Mouse (Mus musculus) forebrain, postnatal 0 days (tissue): Measurements from ENCODE around the gene Kcnn3. TPM values are rescaled to one million over a fixed set of nuclear protein-coding genes. Genes with fewer than 3 reads are reported as not detected.
A peak's percentile ranks its signal among the peaks of the same experiment; 100 is the strongest.

Experiments used
- ATAC-seq: fragments of 200-750 bp; cut with Nextera tagmentation; 2 replicates; pipeline ENCODE4 v1.8.0; 2017; ENCODE audit warnings: mild to moderate bottlenecking, moderate library complexity
- DNase-seq: peaks from one replicate; pipeline ENCODE4 v3.0.0-alpha.2; 2015
- H3K27ac ChIP-seq: fragments of 300-500 bp; sonication (generic); 2 replicates; pipeline ENCODE4 v1.5.1; 2014; ENCODE audit warnings: low read depth, mild to moderate bottlenecking, antibody characterized with exemption, low read length, moderate library complexity, mixed read lengths
- H3K27me3 ChIP-seq: fragments of 300-500 bp; sonication (generic); 2 replicates; pipeline ENCODE4 v1.6.1; 2014; ENCODE audit warnings: mild to moderate bottlenecking, low read length, mixed read lengths; ENCODE audit not compliant: insufficient read depth
- H3K36me3 ChIP-seq: fragments of 300-500 bp; sonication (generic); 2 replicates; pipeline ENCODE4 v1.6.1; 2014; ENCODE audit warnings: mild to moderate bottlenecking, moderate library complexity; ENCODE audit not compliant: insufficient read depth
- H3K4me1 ChIP-seq: fragments of 300-500 bp; sonication (generic); 2 replicates; pipeline ENCODE4 v1.6.1; 2014; ENCODE audit warnings: antibody characterized with exemption; ENCODE audit not compliant: insufficient read depth
- H3K4me2 ChIP-seq: fragments of 300-500 bp; sonication (generic); 2 replicates; pipeline ENCODE4 v1.6.1; 2014; ENCODE audit warnings: low read depth, mild to moderate bottlenecking, moderate library complexity
- H3K4me3 ChIP-seq: fragments of 300-500 bp; sonication (generic); 2 replicates; pipeline ENCODE4 v1.5.1; 2014; ENCODE audit warnings: low read depth, low read length, mixed read lengths
- H3K9ac ChIP-seq: fragments of 300-500 bp; sonication (generic); 2 replicates; pipeline ENCODE4 v1.6.1; 2014; ENCODE audit warnings: mild to moderate bottlenecking
- H3K9me3 ChIP-seq: fragments of 300-500 bp; sonication (generic); 2 replicates; pipeline ENCODE4 v1.6.1; 2016; ENCODE audit warnings: low read length
- CTCF ChIP-seq: sonication (generic); IDR thresholded peaks from 2 replicates; pipeline ENCODE4 v1.5.1; 2016; ENCODE audit warnings: antibody characterized with exemption, control low read depth, low read depth
- WGBS: fragments of 180-500 bp; shearing (Covaris S2); extraction: QIAGEN DNeasy Blood & Tissue Kit; methylation state at CpG from one replicate; pipeline ENCODE4 v1.1.7; 2014; 5-methylcytosine and 5-hydroxymethylcytosine counted together
- polyA plus RNA-seq: library from polyadenylated mRNA; unstranded; fragments of >200 nt; fragmentation: Nextera tagmentation; extraction: Ambion mirVana; gene quantifications from 2 replicates; pipeline ENCODE4 v1.2.1, GENCODE M21; 2015
- total RNA-seq: library from RNA; depleted of rRNA; stranded (reverse); fragments of >200 nt; gene quantifications from 2 replicates; pipeline ENCODE4 v1.2.3, GENCODE M21; 2014

Kcnn3 gene
- total and polyA plus RNA-seq, 2 experiments from 2014 or later: 5.1 to 13.6 TPM

DNA sequence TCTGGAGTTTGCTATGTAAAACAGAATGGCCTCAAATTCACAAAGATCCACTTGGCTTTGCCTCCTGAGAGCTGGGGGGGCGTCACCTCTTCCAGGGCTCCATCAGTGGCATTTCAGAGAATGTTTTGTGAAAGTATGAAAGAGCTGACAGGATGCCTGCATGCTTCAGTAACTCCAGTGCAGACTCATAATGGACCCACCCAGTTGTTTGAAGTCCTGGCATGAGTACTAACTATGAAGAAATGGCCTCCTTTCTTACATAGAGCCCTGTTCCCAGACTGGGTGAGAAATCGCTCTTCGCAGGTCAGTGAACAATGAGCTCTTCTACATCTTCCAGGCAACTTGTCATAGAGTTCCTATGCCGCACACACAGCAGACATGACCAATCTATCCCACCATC lies 70.4 kb downstream of the Kcnn3 start:
- Histone ChIP-seq H3K9ac (no peak overlapping the region), H3K27ac (no peak overlapping the region), H3K9me3 (no peaks in the 10 kb centered on the region), H3K4me1 (peaks cover 17% of the 10 kb centered on the region), H3K4me3 (no peak overlapping the region), H3K36me3 (no peaks in the 10 kb centered on the region), H3K4me2 (no peak overlapping the region), H3K27me3 (no peaks in the 10 kb centered on the region)
- DNase-seq: no peak
- no peak for ATAC-seq
- no peak for TF ChIP-seq CTCF
- 42% methylated on average over 4 of the region's 4 CpGs for WGBS

DNA sequence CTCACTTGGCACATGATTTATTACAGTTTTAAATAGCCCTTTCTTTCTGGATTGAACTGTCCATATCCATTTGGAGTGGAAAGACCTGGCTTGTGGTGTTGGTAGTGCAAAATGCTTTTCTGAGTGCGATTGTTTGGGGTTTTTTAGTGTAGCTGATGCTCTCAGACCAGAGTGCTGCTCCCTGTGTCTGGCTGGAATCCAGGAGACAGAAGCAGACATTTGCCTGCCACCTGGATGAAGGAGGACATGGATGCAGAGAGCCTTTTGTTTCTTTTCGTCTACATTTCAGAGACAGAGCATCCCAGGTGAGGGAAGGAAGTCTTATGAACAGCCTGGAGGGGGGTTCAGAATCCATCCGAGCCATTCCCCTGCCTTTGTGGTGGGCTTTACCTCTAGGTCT lies 71.5 kb downstream of the Kcnn3 start:
- H3K4me1 ChIP-seq: peaks cover 10% of the 10 kb centered on the region
- no peak for DNase-seq
- H3K9ac ChIP-seq: no peak overlapping the region
- H3K27me3 ChIP-seq: no peaks in the 10 kb centered on the region
- no peaks in the 10 kb centered on the region for H3K36me3 ChIP-seq
- ATAC-seq: 0 out of 2 replicates have a peak, but pooled peaks have one; percentile 19
- H3K27ac ChIP-seq: peak overlapping the region; percentile 57
- TF ChIP-seq CTCF: no peak
- no peak overlapping the region for H3K4me2 ChIP-seq
- no peak overlapping the region for H3K4me3 ChIP-seq
- 36% methylated on average over 3 of the region's 3 CpGs for WGBS
- H3K9me3 ChIP-seq: no peaks in the 10 kb centered on the region

DNA sequence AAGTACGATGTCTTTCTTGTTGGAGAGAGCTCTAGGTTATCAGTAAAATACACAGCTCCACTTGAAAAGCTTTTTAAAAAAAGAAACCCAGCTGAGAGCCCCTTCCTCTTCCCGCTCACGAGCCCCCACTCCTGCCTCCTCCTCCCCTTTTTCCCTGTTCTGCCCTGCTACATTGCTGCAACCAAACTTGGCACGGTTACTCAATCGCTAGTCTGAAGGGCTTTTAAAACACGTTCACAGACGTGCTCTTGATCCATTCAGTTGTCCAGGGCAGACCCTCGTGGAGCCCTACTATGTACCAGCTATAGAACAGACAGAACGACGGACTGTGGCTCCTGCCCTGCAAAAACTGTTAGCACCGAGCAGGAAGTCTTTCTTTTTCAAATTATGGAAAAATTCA lies 72.8 kb downstream of the Kcnn3 start:
- Histone ChIP-seq H3K27me3 (no peaks in the 10 kb centered on the region), H3K36me3 (no peaks in the 10 kb centered on the region), H3K4me2 (no peak overlapping the region), H3K4me3 (no peak overlapping the region), H3K27ac (no peak overlapping the region), H3K9ac (no peak overlapping the region), H3K9me3 (no peaks in the 10 kb centered on the region), H3K4me1 (peaks cover 10% of the 10 kb centered on the region)
- DNase-seq (no peak), ATAC-seq (no peak)
- TF ChIP-seq CTCF: no peak
- 34% methylated on average over 11 of the region's 11 CpGs for WGBS

DNA sequence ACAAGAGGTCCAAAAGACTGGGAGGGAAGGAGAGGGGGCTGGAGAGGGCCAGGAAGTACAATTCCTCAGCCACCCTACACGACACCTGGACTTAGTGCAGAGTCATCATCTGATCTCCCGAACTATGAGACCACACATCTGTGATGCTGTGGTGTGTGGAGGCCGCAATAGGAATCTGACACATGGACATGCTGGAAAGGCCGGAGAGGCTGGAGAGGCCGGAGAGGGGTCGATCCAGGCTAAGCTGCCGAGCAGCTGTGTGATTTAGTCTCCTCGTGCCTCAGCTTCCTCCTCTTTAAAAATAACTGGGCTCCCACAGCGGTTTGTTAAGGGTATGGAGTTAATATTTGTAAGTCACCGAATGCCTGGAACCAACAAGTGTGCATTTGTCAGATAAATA lies 73.6 kb downstream of the Kcnn3 start:
- ATAC-seq: no peak
- no peak overlapping the region for H3K27ac ChIP-seq
- H3K4me1 ChIP-seq: peaks cover 10% of the 10 kb centered on the region
- no peaks in the 10 kb centered on the region for H3K36me3 ChIP-seq
- no peak overlapping the region for H3K4me3 ChIP-seq
- DNase-seq: no peak
- H3K27me3 ChIP-seq: no peaks in the 10 kb centered on the region
- H3K4me2 ChIP-seq: no peak overlapping the region
- TF ChIP-seq CTCF: no peak
- H3K9me3 ChIP-seq: no peaks in the 10 kb centered on the region
- 82% methylated on average over 10 of the region's 10 CpGs for WGBS
- no peak overlapping the region for H3K9ac ChIP-seq

DNA sequence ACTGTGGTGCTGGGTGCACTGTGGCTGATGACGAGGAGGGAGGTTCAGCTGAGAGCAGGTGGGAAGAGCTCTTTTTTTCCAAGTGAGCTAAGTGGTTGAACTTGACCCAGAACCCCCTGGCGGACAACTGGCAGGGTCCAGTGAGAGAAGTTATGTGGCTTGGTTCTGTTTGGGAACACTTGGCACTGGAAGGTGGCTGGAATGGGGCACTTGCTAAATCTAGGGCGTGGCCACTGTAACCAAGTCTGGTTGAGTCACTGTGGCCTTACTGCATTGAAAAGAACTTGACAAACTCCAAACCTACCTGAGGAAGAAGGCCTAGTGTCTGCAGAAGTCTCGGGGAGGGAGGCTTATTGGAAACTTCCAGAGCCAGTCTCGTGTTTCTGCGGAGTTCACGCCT lies 78.4 kb downstream of the Kcnn3 start:
- TF ChIP-seq CTCF: no peak
- WGBS: 92% methylated on average over 7 of the region's 7 CpGs
- Histone ChIP-seq H3K9ac (no peak overlapping the region), H3K27me3 (no peaks in the 10 kb centered on the region), H3K36me3 (no peaks in the 10 kb centered on the region), H3K9me3 (no peaks in the 10 kb centered on the region), H3K27ac (no peak overlapping the region), H3K4me2 (no peak overlapping the region), H3K4me1 (no peaks in the 10 kb centered on the region), H3K4me3 (no peak overlapping the region)
- ATAC-seq (no peak), DNase-seq (no peak)

DNA sequence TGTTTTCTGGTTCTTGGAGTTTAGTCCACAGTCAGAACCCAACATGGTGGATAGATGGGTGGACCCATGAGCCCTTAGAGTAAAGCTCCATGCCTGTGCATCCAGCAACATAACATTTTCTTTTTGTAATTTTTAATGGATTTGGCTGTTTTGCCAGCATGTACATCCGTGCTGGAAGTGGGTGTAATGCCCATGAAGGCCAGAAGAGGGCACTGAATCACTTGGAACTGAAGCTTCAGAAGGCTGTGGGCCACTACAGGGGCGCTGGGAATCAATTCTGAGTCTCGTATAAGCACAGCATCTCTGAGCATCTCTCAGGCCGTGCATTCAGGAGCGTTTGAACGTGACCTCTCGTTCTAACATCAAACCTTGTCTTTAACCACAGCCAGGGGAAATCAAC lies 79.0 kb downstream of the Kcnn3 start:
- Histone ChIP-seq H3K27me3 (no peaks in the 10 kb centered on the region), H3K27ac (no peak overlapping the region), H3K36me3 (no peaks in the 10 kb centered on the region), H3K4me3 (no peak overlapping the region), H3K9me3 (no peaks in the 10 kb centered on the region), H3K4me1 (no peaks in the 10 kb centered on the region), H3K4me2 (no peak overlapping the region), H3K9ac (no peak overlapping the region)
- 97% methylated on average over 7 of the region's 7 CpGs for WGBS
- 0 out of 2 replicates have a peak, but pooled peaks have one; percentile 3 for TF ChIP-seq CTCF
- no peak for DNase-seq
- ATAC-seq: no peak

DNA sequence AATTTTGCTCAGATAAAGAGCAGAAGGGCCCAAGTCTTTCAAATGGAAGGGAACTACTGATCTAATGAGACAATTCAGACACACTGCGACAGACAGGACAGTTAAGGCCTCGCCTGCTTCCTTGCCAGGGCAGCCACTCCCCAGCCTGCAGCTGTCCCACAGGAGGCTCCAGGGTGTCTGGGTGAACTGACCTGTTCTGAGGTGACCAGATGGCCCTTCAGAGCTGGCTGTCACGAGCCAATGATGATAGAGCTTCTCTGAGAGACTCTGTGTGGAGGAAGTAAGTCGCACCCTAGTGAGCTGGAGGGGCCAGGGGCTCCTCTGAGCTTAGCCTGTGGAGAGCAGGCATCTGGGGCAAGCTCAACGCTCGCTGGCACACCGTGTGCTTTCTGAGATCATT lies 81.1 kb downstream of the Kcnn3 start:
- ATAC-seq (no peak), DNase-seq (no peak)
- H3K27ac ChIP-seq: 0 out of 2 replicates have a peak overlapping the region, but pooled peaks have one; percentile 21
- no peaks in the 10 kb centered on the region for H3K36me3 ChIP-seq
- H3K9me3 ChIP-seq: no peaks in the 10 kb centered on the region
- peaks cover 11% of the 10 kb centered on the region for H3K4me1 ChIP-seq
- no peak overlapping the region for H3K9ac ChIP-seq
- no peak for TF ChIP-seq CTCF
- H3K4me2 ChIP-seq: no peak overlapping the region
- WGBS: 47% methylated on average over 7 of the region's 7 CpGs
- no peak overlapping the region for H3K4me3 ChIP-seq
- H3K27me3 ChIP-seq: no peaks in the 10 kb centered on the region

DNA sequence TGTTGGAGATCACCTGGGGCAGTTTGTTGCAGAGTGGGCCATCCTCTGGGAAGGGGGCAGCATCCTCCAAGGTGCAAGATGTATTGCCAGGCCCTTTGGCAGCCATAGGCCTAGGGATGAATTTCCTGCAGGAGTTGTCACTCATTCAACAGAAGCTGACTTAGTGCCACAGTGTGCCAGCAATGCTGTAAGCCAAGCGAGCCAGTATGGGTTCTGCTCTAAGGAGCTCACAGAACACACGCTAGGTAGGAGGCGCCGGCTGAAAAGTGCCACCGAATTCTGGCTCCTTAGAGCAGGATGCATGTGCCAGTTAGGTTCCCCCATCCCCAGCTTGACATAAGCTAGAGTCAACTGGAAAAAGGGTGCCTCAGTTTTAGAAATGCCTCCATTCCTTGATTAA lies 83.3 kb downstream of the Kcnn3 start:
- H3K9me3 ChIP-seq: no peaks in the 10 kb centered on the region
- H3K4me1 ChIP-seq: peaks cover 11% of the 10 kb centered on the region
- no peaks in the 10 kb centered on the region for H3K36me3 ChIP-seq
- H3K4me2 ChIP-seq: no peak overlapping the region
- H3K9ac ChIP-seq: no peak overlapping the region
- DNase-seq: no peak
- no peaks in the 10 kb centered on the region for H3K27me3 ChIP-seq
- ATAC-seq: no peak
- H3K27ac ChIP-seq: no peak overlapping the region
- no peak for TF ChIP-seq CTCF
- H3K4me3 ChIP-seq: no peak overlapping the region
- WGBS: 54% methylated on average over 5 of the region's 5 CpGs
